Mouse (Mus musculus): ENCODE results near the gene Tmem235.
"Not testable (repeated sequence)": the region's sequence is repeated elsewhere in the genome, so short reads cannot be mapped to it uniquely, and the experiment has no call there.

Gene Tmem235

GRCm38 (mm10) chr11:117833509-117833908 is 27.0 kb upstream of the Tmem235 start:
- DNase-seq: not testable (repeated sequence)

GRCm38 (mm10) chr11:117834086-117834485 is 26.5 kb upstream of the Tmem235 start:
- no peak for DNase-seq

DNA sequence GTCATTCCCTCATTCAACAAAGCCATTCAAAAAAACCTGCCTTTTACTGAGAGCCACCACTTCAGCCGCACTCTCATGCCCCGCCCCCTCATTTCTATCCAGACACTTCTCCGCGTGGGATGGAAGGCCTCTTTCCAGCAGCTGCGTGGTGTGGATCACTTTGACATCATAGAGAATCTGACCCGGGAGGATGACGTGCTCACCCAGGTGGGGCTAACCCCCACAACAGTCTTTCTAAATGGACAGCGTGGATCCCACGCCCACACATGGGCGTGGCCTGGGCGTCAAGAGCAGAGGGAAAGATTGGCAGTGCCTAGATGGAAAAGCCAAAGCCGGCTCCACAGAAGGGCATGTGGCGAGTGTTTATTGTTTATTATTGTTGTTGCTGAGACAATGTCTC is 24.2 kb upstream of the Tmem235 start:
- no peak for DNase-seq

DNA sequence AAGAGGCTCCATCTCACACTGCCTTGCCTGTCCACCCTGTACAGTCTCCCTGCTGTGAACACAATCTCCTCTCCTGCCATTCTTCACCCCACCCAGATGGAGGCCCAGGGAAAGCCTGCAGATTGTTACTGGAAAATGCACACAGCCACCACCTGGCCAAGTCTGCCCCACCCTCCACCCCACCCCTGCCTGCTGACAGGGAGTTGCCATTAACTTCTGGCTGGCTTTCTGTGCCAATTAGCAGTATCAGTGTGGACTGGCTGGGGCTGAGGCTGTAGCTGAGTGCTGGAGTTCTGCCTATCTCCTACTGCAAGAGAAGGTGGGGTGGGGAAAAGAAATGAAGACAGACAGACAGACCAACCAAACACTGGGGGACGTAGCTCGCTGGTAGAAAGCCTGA is 22.0 kb upstream of the Tmem235 start:
- no peak for DNase-seq

DNA sequence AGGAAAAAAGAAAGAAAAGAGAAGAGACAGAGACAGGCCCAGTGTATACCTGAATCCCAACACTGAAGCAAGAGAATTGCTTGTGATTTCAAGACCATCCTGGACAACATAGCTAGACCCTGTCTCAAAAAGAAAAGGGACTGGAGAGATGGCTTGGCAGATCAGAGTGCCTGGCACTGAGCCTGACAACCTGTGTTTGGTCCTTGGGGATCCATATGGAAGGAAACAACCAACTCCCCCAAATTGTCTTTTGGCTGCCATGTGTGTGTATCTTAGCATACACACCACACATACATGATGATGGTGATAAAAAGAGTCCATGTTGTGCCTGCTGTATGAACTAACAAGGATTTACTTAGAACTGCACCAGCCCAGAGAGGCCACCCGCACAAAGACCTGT is 21.5 kb upstream of the Tmem235 start:
- DNase-seq: no peak

DNA sequence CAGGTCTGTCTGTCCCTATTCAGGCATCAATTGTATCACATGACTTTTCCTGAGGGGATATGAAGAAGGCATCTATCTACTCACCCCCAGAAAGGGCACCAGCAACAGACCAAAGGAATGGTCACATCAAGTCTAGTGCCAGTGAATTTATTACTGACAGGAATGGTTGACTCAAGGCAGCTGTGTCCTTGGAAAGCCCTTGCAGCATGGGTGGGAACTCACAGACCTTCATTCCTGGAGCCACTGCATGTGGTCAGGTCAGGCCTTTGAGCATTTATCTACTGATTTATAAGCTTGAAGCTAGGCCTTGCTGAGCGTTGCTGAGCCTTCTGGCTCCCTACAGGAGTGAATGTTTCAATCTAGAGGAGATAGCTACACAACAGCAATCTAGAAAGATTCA is 19.6 kb upstream of the Tmem235 start:
- DNase-seq: no peak

DNA sequence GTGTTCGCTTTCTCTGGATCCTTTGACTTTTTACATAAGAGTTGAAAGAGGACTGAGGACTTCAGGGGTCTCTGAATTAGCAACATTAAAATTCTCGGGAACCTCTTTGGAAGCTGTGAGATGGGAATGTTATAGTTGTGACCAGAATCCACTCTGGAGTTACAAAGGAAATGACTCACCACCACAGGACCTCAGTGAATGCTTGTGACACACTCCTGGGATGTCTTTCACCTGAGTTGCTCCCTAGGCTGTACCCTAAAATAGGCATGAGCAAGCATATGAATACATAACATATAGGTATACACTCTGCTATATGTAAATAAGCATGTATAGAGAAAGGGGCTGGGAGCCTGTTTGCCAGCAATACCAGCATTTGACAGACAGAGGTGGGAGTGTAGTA is 17.1 kb upstream of the Tmem235 start:
- no peak for DNase-seq

DNA sequence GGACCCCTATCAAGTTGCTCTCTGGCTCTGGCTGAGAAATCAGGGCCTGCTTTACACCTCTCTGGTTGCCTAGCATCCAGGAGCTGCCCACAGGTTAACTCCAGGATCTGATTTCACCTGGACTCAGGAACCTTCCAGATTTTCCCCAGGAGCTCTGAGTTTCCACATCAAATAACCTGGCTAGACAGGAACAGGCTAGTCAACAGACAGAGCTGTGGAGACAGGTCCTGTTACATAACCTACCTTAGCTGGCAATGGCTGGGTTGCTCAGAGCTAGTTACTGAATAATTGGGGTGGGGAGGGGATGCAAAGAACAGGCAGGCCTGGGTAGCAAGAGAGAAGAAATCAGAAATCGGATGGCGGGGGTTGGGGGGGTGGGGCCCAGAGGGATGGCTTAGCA is 15.6 kb upstream of the Tmem235 start:
- no peak for DNase-seq

- no peak for DNase-seq
These were observed 14.9 kb upstream of the Tmem235 start for GRCm38 (mm10) chr11:117845651-117846050.

DNA sequence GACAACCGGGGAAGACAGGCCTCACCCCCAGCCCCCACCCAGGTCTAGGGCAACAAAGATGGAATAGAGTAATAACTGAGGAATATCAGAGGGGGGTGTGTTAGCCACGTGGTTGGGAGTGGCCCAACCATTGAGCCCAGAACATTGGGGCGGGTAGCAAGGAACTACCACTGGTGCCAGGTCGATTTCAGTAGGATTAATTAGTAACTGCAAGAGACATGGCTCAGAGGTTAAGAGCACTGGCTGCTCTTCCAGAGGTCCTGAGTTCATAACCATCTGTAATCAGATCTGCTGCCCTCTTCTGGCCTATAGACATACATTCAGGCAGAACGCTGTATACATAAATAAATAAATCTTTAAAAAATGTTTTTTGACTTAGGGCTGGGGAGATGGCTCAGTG is 13.9 kb upstream of the Tmem235 start:
- no peak for DNase-seq

DNA sequence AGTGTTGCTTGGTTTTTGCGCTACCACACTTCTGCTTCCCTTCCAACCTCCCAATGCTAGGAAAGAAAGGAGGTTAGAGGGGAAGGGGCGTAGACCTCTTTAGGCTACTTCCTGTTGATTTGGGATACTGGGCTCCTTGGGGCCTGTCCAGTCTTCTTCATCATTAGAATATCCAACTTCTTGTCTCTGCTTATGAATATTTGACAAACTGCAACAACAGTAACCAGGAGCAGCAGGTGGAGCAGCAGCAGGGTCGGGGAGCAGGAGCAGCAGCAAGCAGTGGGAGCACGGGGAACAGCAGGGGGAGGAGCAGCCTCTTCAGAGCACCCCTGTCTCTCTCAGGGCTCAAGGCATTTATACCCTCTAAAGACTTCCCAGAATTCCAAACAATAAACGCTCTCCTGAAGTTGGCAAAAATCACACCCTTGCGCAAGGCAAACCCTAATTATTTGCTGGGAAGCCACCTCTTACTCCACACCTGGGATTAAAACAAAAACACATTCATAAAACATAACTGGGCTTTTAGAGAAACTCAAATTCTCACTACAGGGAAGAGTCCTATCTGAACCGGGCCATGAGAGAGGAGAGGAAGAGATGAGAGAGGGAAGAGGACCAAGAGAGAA is 12.8 kb upstream of the Tmem235 start:
- DNase-seq: no peak

GRCm38 (mm10) chr11:117848271-117848984 is 12.1 kb upstream of the Tmem235 start:
- DNase-seq: peak; percentile 24

DNA sequence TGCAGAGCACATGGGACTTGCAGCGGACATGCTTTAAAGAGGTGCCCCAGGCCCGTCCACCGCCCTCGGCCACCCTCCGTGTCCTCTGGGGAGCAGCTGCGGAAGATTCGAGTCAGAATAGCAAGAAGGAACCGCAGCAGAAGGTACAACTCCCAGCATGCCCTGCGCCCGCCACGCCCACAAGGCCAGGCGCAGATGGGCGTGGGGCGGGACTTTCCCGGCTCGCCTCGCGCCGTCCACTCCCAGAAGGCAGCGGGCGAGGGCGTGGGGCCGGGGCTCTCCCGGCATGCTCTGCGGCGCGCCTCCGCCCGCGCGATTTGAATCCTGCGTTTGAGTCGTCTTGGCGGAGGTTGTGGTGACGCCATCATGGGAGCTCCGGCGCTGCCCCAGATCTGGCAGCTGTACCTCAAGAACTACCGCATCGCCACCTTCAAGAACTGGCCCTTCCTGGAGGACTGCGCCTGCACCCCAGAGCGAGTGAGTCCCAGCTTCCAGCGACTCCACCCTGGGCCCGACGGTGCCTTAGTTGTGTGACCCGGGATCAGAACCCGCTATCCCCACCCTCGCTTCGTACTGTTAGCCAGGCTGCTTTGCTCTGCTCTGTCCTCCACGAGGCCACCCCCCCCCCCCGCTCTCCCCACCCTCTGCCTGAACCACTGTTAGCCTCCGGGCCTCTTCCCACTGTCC is 11.4 kb upstream of the Tmem235 start, which contains the start of gene Birc5:
Gene Birc5 (plus strand): TSS at position 267 of the 687 bp plus-strand sequence.
- peak; percentile 95 for DNase-seq

DNA sequence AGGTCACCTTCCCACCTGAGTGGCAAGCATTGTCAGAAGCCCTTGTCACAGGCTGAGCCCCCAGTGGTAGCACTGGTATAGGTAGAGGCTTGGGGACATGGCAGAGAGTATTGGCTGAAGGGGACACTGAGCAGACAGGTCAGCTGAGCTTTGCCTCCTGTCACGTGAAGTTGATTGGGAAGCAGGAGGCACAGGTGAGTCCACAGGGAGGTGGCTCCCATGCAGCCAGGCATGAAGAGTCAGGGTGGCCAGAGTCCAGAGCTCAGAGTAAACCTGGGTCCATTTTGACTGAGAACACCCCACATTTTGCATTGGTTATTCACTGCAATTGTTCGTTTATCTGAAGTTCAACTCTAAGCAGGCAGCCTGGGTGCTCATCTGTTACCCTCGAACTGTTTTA is 7.7 kb upstream of the Tmem235 start:
- no peak for DNase-seq

- no peak for DNase-seq
These were observed 6.3 kb upstream of the Tmem235 start for GRCm38 (mm10) chr11:117854241-117854640.

DNA sequence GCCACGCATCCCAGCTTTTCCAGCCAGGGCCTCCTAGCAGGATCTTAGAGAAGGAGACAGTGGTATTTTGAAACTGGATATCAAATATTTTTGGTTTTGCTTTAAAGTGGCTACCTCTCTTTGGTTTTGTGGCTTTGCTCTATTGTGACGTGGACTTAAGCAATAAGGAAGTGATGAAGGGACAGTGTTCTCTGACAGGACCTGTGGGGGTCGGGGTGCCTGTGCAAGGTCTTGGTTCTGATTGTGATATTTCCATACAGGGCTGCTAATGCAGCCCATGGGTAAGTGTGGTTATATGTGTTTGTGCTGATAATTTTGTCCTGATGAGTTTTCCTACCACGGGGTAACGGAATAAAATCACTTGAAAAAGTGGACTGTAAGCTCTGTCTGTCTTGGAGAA is 5.2 kb upstream of the Tmem235 start:
- no peak for DNase-seq

GRCm38 (mm10) chr11:117855975-117856374 is 4.6 kb upstream of the Tmem235 start:
- DNase-seq: no peak

GRCm38 (mm10) chr11:117857462-117857861 is 3.1 kb upstream of the Tmem235 start:
- DNase-seq: no peak

GRCm38 (mm10) chr11:117858392-117858791 is 2.2 kb upstream of the Tmem235 start:
- no peak for DNase-seq

GRCm38 (mm10) chr11:117863174-117863856 is 2.8 kb downstream of the Tmem235 start:
- no peak for DNase-seq

GRCm38 (mm10) chr11:117864805-117865204 is 4.3 kb downstream of the Tmem235 start:
- no peak for DNase-seq

DNA sequence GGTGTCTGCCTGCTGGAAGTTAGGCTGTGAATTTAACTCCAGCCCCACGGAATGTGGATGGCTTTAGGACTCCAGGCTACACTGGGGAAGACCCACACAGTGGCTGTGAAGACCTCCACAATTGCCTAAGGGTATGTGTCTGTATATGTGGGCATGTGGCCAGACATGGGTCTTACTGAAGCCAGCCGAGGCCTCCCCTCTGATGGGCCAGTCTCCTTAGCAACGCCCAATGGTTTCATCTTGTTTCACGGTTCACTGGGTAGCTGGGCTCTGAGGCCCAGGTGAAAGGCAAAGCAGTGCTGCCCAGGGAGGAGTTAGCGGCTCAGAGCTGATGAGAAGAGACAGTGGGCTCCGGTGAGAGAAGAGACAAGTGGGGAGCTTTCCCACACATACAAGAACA is 5.4 kb downstream of the Tmem235 start:
- DNase-seq: no peak

DNA sequence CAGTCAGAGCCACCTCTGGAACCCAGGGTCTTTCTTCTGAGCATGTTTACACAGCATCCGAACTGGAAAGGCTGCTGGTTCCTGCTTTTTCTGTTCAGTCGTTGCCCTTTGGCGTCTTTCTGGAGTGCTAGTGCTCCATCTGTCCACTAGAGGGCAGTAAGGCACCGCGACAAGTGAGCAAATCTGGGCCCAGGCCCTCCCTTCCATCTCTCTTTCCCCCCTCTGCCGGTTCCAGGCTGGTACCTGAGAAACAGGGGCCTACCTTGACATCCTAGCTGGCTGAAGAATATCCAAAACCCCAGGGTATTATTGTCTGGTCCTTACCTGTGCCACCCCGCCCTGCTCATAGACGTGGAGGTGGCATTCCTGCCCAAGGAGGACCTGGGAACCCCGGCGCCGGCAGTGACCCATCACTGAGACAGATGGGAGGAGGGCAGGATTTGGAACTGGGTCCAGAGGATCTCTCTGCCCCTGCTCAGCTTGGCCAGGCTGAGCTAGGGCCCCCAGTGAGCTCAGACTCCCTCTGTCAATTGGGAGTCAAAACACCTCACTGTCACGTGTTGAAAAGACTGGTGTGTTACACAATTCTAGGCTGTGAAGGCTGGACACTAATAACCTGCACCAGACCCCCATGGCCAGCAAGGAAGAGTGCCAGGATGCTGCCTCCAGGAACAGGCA is 10.3 kb downstream of the Tmem235 start:
- DNase-seq: peak; percentile 88
